Mouse (Mus musculus): ENCODE measurements around the gene Ccdc28b. TPM values are rescaled to one million over a fixed set of nuclear protein-coding genes. Genes with fewer than 3 reads are reported as not detected.
A peak's percentile ranks its signal among the peaks of the same experiment; 100 is the strongest.

The Ccdc28b gene
- polyA plus RNA-seq, 1 experiment from 2014 or later, result 34.2 TPM

GRCm38 (mm10) chr4:129618786-129619691 lies 4.7 kb downstream of the Ccdc28b start, which contains the start of gene Iqcc:
Gene Iqcc, minus strand, starts transcription at chr4:129619099.
- H3K4me1 ChIP-seq (replicated peaks; ENCODE audit: control insufficient read depth, insufficient read depth), result 0 out of 2 replicates have a peak, but pooled peaks cover 6% of the 10 kb centered on the region
- DNase-seq (ENCODE audit: low spot score), result peak; percentile 94
- no peaks in the 10 kb centered on the region for H3K9me3 ChIP-seq (ENCODE audit: control insufficient read depth, low read length)
- H3K4me3 ChIP-seq (ENCODE audit: low read depth, low read length), result peak within 1 kb of the TSS; percentile 59
- H3K36me3 ChIP-seq (ENCODE audit: control insufficient read depth, insufficient read depth, low read length), result no peaks in the 10 kb centered on the region; the same call in 1 of the 2 replicates
- WGBS, result 4% methylated on average over 42 of the region's 44 CpGs
- peak; percentile 90 for ATAC-seq (ENCODE audit: low FRiP score, low TSS enrichment)
- no peaks in the 10 kb centered on the region for H3K27me3 ChIP-seq (ENCODE audit: control insufficient read depth, insufficient read depth, low read length)
- H3K4me2 ChIP-seq (replicated peaks; ENCODE audit: low read depth), result peak within 1 kb of the TSS; percentile 71
- TF ChIP-seq CTCF (IDR thresholded peaks at IDR 0.05; ENCODE audit: low read depth), result peak; percentile 33; the same call in 1 of the 2 replicates
- TF ChIP-seq EP300 (optimal IDR thresholded peaks at IDR 0.05), result no peak
- peak within 1 kb of the TSS; percentile 73 for H3K9ac ChIP-seq (ENCODE audit: low read length)
- peak within 1 kb of the TSS; percentile 79 for H3K27ac ChIP-seq (replicated peaks)

- H3K4me2 ChIP-seq (replicated peaks; ENCODE audit: low read depth), result peak overlapping the region; percentile 71
- WGBS, result 95% methylated on average over 5 of the region's 5 CpGs
- TF ChIP-seq CTCF (IDR thresholded peaks at IDR 0.05; ENCODE audit: low read depth) (no peak), EP300 (optimal IDR thresholded peaks at IDR 0.05) (no peak)
- no peaks in the 10 kb centered on the region for H3K27me3 ChIP-seq (ENCODE audit: control insufficient read depth, insufficient read depth, low read length)
- DNase-seq (ENCODE audit: low spot score) (no peak), ATAC-seq (ENCODE audit: low FRiP score, low TSS enrichment) (no peak)
- no peaks in the 10 kb centered on the region for H3K9me3 ChIP-seq (ENCODE audit: control insufficient read depth, low read length)
- no peak overlapping the region; the same call in 1 of the 2 replicates for H3K27ac ChIP-seq (replicated peaks)
- H3K36me3 ChIP-seq (ENCODE audit: control insufficient read depth, insufficient read depth, low read length), result no peaks in the 10 kb centered on the region; the same call in 1 of the 2 replicates
- H3K4me1 ChIP-seq (replicated peaks; ENCODE audit: control insufficient read depth, insufficient read depth), result 0 out of 2 replicates have a peak, but pooled peaks cover 6% of the 10 kb centered on the region
- H3K9ac ChIP-seq (ENCODE audit: low read length), result peak overlapping the region; percentile 73
- peak overlapping the region; percentile 59 for H3K4me3 ChIP-seq (ENCODE audit: low read depth, low read length)
These were observed 5.7 kb downstream of the Ccdc28b start for GRCm38 (mm10) chr4:129618031-129618430.

GRCm38 (mm10) chr4:129617121-129617641 lies 6.6 kb downstream of the Ccdc28b start:
- Histone ChIP-seq H3K4me3 (ENCODE audit: low read depth, low read length) (no peak overlapping the region), H3K4me1 (replicated peaks; ENCODE audit: control insufficient read depth, insufficient read depth) (0 out of 2 replicates have a peak, but pooled peaks cover 3% of the 10 kb centered on the region), H3K36me3 (ENCODE audit: control insufficient read depth, insufficient read depth, low read length) (no peaks in the 10 kb centered on the region; the same call in 1 of the 2 replicates), H3K27me3 (ENCODE audit: control insufficient read depth, insufficient read depth, low read length) (no peaks in the 10 kb centered on the region), H3K27ac (replicated peaks) (no peak overlapping the region; the same call in 1 of the 2 replicates), H3K9me3 (ENCODE audit: control insufficient read depth, low read length) (no peaks in the 10 kb centered on the region), H3K9ac (ENCODE audit: low read length) (no peak overlapping the region), H3K4me2 (replicated peaks; ENCODE audit: low read depth) (no peak overlapping the region)
- DNase-seq (ENCODE audit: low spot score), result no peak
- WGBS, result 88% methylated on average over 7 of the region's 7 CpGs
- TF ChIP-seq CTCF (IDR thresholded peaks at IDR 0.05; ENCODE audit: low read depth), result no peak
- TF ChIP-seq EP300 (optimal IDR thresholded peaks at IDR 0.05), result no peak
- no peak for ATAC-seq (ENCODE audit: low FRiP score, low TSS enrichment)

GRCm38 (mm10) chr4:129616631-129617030 lies 7.1 kb downstream of the Ccdc28b start:
- Histone ChIP-seq H3K36me3 (ENCODE audit: control insufficient read depth, insufficient read depth, low read length) (no peaks in the 10 kb centered on the region; the same call in 1 of the 2 replicates), H3K4me3 (ENCODE audit: low read depth, low read length) (no peak overlapping the region), H3K4me1 (replicated peaks; ENCODE audit: control insufficient read depth, insufficient read depth) (0 out of 2 replicates have a peak, but pooled peaks cover 3% of the 10 kb centered on the region), H3K27me3 (ENCODE audit: control insufficient read depth, insufficient read depth, low read length) (no peaks in the 10 kb centered on the region), H3K9ac (ENCODE audit: low read length) (no peak overlapping the region), H3K9me3 (ENCODE audit: control insufficient read depth, low read length) (no peaks in the 10 kb centered on the region), H3K27ac (replicated peaks) (no peak overlapping the region), H3K4me2 (replicated peaks; ENCODE audit: low read depth) (no peak overlapping the region)
- DNase-seq (ENCODE audit: low spot score), result no peak
- TF ChIP-seq CTCF (IDR thresholded peaks at IDR 0.05; ENCODE audit: low read depth) (no peak), EP300 (optimal IDR thresholded peaks at IDR 0.05) (no peak)
- ATAC-seq (ENCODE audit: low FRiP score, low TSS enrichment), result no peak
- 83% methylated on average over 3 of the region's 3 CpGs for WGBS

GRCm38 (mm10) chr4:129615801-129616290 lies 7.9 kb downstream of the Ccdc28b start:
- no peak for ATAC-seq (ENCODE audit: low FRiP score, low TSS enrichment)
- 87% methylated on average over 9 of the region's 9 CpGs for WGBS
- H3K4me2 ChIP-seq (replicated peaks; ENCODE audit: low read depth), result no peak overlapping the region
- H3K4me1 ChIP-seq (replicated peaks; ENCODE audit: control insufficient read depth, insufficient read depth), result 0 out of 2 replicates have a peak, but pooled peaks cover 3% of the 10 kb centered on the region
- no peak overlapping the region for H3K27ac ChIP-seq (replicated peaks)
- no peaks in the 10 kb centered on the region for H3K27me3 ChIP-seq (ENCODE audit: control insufficient read depth, insufficient read depth, low read length)
- H3K4me3 ChIP-seq (ENCODE audit: low read depth, low read length), result no peak overlapping the region
- H3K9me3 ChIP-seq (ENCODE audit: control insufficient read depth, low read length), result no peaks in the 10 kb centered on the region
- no peaks in the 10 kb centered on the region; the same call in 1 of the 2 replicates for H3K36me3 ChIP-seq (ENCODE audit: control insufficient read depth, insufficient read depth, low read length)
- no peak overlapping the region for H3K9ac ChIP-seq (ENCODE audit: low read length)
- DNase-seq (ENCODE audit: low spot score), result no peak
- TF ChIP-seq CTCF (IDR thresholded peaks at IDR 0.05; ENCODE audit: low read depth), result no peak
- TF ChIP-seq EP300 (optimal IDR thresholded peaks at IDR 0.05), result no peak

Data from stomach, postnatal 0 days (tissue).